Mouse (Mus musculus): ENCODE measurements around the gene Phactr2. TPM values are rescaled to one million over a fixed set of nuclear protein-coding genes. Genes with fewer than 3 reads are reported as not detected.
"Not testable (repeated sequence)": the region's sequence is repeated elsewhere in the genome, so short reads cannot be mapped to it uniquely, and the experiment has no call there.

Gene Phactr2
- polyA plus RNA-seq, 1 experiment from 2014 or later, result 17.5 TPM

- Histone ChIP-seq H3K4me3 (replicated peaks) (no peak overlapping the region; the same call in 1 of the 2 replicates), H3K4me2 (replicated peaks) (peak overlapping the region; percentile 98)
- 40% methylated on average over 7 of the region's 7 CpGs for WGBS
Observed at GRCm38 (mm10) chr10:13475121-13475520, 909 bp upstream of the Phactr2 start.

DNA sequence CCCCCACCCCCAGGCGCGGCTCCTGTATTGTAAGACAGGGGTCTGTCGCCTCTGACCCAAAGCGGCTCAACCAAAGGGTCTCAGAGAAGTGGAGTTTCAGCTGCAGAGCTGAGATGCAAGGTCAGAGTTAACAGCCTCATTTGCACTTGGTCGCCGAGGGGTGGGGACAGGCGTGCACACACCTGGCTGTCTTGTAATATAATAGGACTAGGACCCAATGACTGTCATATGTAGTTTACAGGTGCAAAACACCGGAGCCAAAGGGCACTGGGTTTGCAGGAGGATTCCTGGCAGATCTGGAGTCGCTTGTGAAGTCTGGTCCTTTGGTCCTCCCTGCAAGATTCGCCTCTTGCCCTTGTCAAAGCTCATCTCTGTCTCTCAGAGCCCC is 350 bp upstream of the Phactr2 start:
- peak overlapping the region; percentile 98 for H3K4me2 ChIP-seq (replicated peaks)
- H3K27ac ChIP-seq, result peak overlapping the region; percentile 74
- 4% methylated on average over 10 of the region's 10 CpGs for WGBS
- peak overlapping the region; percentile 76 for H3K9ac ChIP-seq
- ATAC-seq, result peak; percentile 83
- no peaks in the 10 kb centered on the region for H3K36me3 ChIP-seq
- no peaks in the 10 kb centered on the region for H3K9me3 ChIP-seq
- H3K4me1 ChIP-seq (replicated peaks), result peaks cover 15% of the 10 kb centered on the region; the same call in 1 of the 2 replicates
- peak overlapping the region; percentile 73 for H3K4me3 ChIP-seq (replicated peaks)
- no peaks in the 10 kb centered on the region for H3K27me3 ChIP-seq (replicated peaks)

More at GRCm38 (mm10) chr10:13475121-13475520, 909 bp upstream of the Phactr2 start:
- no peak for ATAC-seq
- Histone ChIP-seq H3K27ac (no peak overlapping the region), H3K9ac (no peak overlapping the region), H3K4me1 (replicated peaks) (peaks cover 15% of the 10 kb centered on the region; the same call in 1 of the 2 replicates), H3K9me3 (no peaks in the 10 kb centered on the region), H3K27me3 (replicated peaks) (no peaks in the 10 kb centered on the region), H3K36me3 (no peaks in the 10 kb centered on the region)

DNA sequence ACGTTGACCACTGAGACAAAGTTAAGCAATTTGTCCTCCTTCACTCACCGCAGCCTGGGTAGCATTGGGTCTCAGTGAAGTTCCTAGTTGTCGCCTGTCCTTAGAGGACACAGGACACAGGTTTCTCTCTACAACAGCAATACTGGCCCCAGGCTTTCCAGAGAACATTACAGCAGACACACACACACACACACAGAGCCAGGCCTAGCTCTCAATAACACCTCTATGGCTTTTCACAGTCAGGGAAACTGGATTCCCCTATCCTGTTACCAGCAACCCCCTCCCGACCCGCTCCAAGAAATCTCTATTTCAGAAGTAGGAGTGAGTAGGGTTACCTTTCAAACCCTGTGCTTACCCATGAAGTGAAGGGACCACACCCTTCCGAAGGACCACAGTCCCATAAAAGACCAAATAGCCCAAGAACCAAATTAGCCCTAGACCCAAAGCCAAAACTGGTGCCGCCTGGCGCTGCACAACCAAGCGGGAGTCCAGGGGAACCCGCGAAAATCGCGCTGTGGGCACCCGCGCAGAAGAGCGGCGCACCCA is 852 bp downstream of the Phactr2 start:
- no peaks in the 10 kb centered on the region for H3K36me3 ChIP-seq
- no peak overlapping the region for H3K27ac ChIP-seq
- H3K4me1 ChIP-seq (replicated peaks), result peaks cover 15% of the 10 kb centered on the region; the same call in 1 of the 2 replicates
- H3K4me3 ChIP-seq (replicated peaks), result peak overlapping the region; percentile 73
- whole genome bisulfite sequencing, result 14% methylated on average over 17 of the region's 17 CpGs
- H3K4me2 ChIP-seq (replicated peaks), result peak overlapping the region; percentile 98
- peak overlapping the region; percentile 76 for H3K9ac ChIP-seq
- ATAC-seq, result peak; percentile 1; the same call in 1 of the 2 replicates
- no peaks in the 10 kb centered on the region for H3K9me3 ChIP-seq
- no peaks in the 10 kb centered on the region for H3K27me3 ChIP-seq (replicated peaks)

DNA sequence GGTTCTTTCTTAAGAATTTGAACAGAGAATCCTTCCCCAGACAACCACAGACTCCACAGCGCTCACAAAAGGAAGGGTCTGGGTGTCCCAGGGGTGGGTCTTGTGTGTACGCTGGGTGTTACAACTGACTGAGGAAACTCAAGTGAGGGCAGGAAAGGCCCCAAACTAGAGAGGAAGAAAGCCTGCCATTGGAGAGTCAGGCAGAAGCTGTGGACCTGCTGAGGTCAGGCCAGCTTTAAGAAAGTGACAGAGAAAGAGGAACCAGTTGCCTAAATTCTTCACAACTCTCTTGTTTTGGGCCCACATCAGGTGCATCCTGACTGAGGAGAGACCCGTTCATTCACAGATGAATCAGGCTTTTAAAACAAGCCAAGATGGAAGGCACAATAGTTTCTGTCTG is 4.0 kb downstream of the Phactr2 start:
- WGBS, result 93% methylated on average over 3 of the region's 3 CpGs
- H3K4me2 ChIP-seq (replicated peaks), result no peak overlapping the region
- no peak for ATAC-seq

DNA sequence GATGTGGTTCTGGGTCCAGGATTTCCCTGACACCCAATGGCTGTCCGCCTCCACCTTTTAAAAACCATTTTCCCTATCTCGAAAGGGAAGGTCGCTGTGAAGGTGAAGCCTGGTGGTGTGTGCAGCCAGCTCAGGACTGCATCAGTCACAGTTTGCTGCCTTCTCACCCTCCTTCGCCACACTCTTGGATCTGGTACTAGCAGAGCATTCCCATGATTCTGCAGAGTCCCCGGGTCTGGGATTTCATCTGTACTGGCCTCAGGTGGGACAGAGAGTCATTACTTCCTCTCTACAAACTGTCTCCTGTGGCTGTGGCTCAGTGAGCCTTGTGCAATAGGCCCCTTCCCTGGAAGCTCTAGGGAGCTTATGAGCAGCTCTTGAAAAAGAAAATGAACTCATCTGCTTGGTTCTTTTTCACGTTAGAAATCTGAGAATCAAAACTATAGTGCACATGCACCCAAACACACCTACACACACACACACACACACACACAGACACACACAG is 6.1 kb downstream of the Phactr2 start:
- H3K4me1 ChIP-seq (replicated peaks); H3K27ac ChIP-seq; H3K4me3 ChIP-seq (replicated peaks); H3K36me3 ChIP-seq; H3K27me3 ChIP-seq (replicated peaks); ATAC-seq; H3K9ac ChIP-seq; H3K4me2 ChIP-seq (replicated peaks); H3K9me3 ChIP-seq: not testable (repeated sequence)
- 74% methylated on average over 6 of the region's 6 CpGs for WGBS

More for the DNA sequence above, 4.0 kb downstream of the Phactr2 start:
- Histone ChIP-seq H3K4me3 (replicated peaks) (no peak overlapping the region), H3K27me3 (replicated peaks) (no peaks in the 10 kb centered on the region), H3K9ac (no peak overlapping the region), H3K4me1 (replicated peaks) (peaks cover 15% of the 10 kb centered on the region; the same call in 1 of the 2 replicates), H3K27ac (no peak overlapping the region), H3K36me3 (no peaks in the 10 kb centered on the region), H3K9me3 (no peaks in the 10 kb centered on the region)

GRCm38 (mm10) chr10:13466925-13467324 is 7.3 kb downstream of the Phactr2 start:
- no peaks in the 10 kb centered on the region for H3K36me3 ChIP-seq
- no peak overlapping the region for H3K9ac ChIP-seq

DNA sequence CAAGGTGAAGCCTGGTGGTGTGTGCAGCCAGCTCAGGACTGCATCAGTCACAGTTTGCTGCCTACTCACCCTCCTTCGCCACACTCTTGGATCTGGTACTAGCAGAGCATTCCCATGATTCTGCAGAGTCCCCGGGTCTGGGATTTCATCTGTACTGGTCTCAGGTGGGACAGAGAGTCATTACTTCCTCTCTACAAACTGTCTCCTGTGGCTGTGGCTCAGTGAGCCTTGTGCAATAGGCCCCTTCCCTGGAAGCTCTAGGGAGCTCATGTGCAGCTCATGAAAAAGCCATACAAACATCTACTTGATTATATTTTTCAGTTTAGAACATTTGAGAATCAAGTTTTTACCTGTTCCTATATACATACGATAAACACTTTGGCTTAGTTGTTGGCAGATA is 9.9 kb downstream of the Phactr2 start:
- H3K27me3 ChIP-seq (replicated peaks); H3K9ac ChIP-seq; H3K27ac ChIP-seq; H3K4me2 ChIP-seq (replicated peaks); H3K9me3 ChIP-seq; ATAC-seq; H3K4me3 ChIP-seq (replicated peaks); H3K4me1 ChIP-seq (replicated peaks); H3K36me3 ChIP-seq: not testable (repeated sequence)
- 85% methylated on average over 3 of the region's 3 CpGs for WGBS

More at GRCm38 (mm10) chr10:13466925-13467324, 7.3 kb downstream of the Phactr2 start:
- peak; percentile 84 for ATAC-seq
- H3K4me2 ChIP-seq (replicated peaks), result no peak overlapping the region
- H3K4me3 ChIP-seq (replicated peaks), result no peak overlapping the region
- H3K27ac ChIP-seq, result no peak overlapping the region
- no peaks in the 10 kb centered on the region for H3K9me3 ChIP-seq
- 57% methylated on average over 5 of the region's 5 CpGs for WGBS
- no peaks in the 10 kb centered on the region for H3K4me1 ChIP-seq (replicated peaks)
- no peaks in the 10 kb centered on the region for H3K27me3 ChIP-seq (replicated peaks)

DNA sequence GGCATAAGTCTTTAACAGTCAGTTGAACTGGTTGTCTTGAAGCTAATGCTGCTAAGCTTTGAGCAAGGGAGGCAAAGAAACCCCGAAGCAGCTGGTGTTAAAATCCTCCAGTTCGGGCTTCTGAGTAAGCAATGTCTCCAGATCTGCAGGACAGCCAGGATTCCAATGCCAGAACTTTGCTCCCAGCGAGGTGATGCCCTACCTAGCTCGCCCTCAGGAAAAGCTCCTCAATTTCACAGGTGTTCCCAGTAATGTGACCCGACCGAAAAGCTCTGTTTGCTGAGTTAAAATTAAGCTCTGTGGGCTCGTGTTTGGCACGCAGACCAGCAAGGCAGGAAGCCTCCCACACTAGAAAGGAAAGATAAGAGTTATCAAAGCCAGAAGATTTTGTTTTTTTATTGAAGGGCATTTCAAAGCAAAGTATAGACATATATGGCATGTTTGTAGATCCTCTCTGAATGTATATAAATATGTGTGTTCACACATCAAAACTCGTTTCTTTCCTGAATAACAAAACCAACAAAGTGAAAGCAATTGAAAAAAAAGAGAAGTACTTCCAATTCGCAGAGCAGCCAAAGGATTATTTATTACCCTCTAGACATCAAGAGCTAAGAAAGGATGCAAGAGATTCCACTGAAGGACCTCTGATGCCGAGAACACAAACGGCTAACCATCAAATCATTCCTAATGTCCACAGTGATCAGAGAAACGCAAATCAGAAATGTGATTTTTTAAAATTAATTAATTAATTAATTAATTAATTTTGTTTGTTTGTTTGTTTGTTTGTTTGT is 20.8 kb downstream of the Phactr2 start:
- Histone ChIP-seq H3K4me1 (replicated peaks) (peaks cover 2% of the 10 kb centered on the region; the same call in 1 of the 2 replicates), H3K27me3 (replicated peaks) (no peaks in the 10 kb centered on the region), H3K27ac (no peak overlapping the region), H3K9me3 (no peaks in the 10 kb centered on the region), H3K4me2 (replicated peaks) (no peak overlapping the region), H3K36me3 (no peaks in the 10 kb centered on the region), H3K4me3 (replicated peaks) (no peak overlapping the region), H3K9ac (no peak overlapping the region)
- ATAC-seq, result no peak
- WGBS, result 51% methylated on average over 13 of the region's 13 CpGs

GRCm38 (mm10) chr10:13451640-13452039 is 22.6 kb downstream of the Phactr2 start:
- Histone ChIP-seq H3K9ac (no peak overlapping the region), H3K4me2 (replicated peaks) (no peak overlapping the region), H3K9me3 (no peaks in the 10 kb centered on the region), H3K4me3 (replicated peaks) (no peak overlapping the region), H3K27me3 (replicated peaks) (no peaks in the 10 kb centered on the region), H3K36me3 (no peaks in the 10 kb centered on the region), H3K4me1 (replicated peaks) (peaks cover 10% of the 10 kb centered on the region), H3K27ac (no peak overlapping the region)
- 80% methylated on average over 6 of the region's 6 CpGs for WGBS
- no peak for ATAC-seq

DNA sequence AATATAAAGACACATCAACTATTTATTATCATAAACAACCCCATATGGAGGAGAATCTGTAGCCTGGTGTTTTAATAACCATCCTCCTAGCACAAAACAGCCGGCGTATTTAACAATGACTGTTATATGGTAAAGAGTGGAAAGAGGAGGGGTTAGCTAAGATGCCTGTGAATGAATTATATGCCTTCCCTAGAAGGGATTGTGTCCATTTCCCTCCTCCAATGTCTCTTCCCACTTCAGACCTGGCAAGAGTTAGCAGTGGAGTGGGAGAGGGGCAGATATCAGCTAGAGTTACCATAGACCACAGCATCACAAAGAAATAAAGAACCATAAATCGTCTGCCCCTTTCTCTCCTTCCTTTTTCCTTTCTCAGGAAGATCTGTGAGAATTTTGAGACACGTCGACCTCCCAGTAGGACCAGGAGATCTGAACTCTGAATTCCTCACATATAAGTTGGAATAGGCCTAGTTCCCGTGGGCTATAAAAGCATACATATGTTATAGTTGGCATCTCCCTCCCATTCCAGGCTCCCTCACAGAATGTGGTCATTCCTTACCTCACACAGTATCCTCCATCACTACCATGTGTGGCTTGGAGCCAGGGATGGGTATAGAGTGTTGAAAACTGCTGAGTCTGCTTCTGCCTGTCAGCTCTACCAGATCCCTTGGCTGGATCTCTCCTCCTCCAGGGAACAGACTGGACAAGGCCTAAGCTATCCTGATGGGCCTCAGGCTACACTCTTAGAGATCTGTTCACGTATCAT is 25.7 kb downstream of the Phactr2 start:
- H3K4me3 ChIP-seq (replicated peaks), result no peak overlapping the region
- no peak overlapping the region for H3K4me2 ChIP-seq (replicated peaks)
- peak; percentile 65 for ATAC-seq
- WGBS, result 56% methylated on average over 7 of the region's 7 CpGs
- no peaks in the 10 kb centered on the region for H3K9me3 ChIP-seq
- no peak overlapping the region for H3K27ac ChIP-seq
- H3K27me3 ChIP-seq (replicated peaks), result no peaks in the 10 kb centered on the region
- H3K4me1 ChIP-seq (replicated peaks), result peaks cover 10% of the 10 kb centered on the region
- H3K9ac ChIP-seq, result no peak overlapping the region
- no peaks in the 10 kb centered on the region for H3K36me3 ChIP-seq

DNA sequence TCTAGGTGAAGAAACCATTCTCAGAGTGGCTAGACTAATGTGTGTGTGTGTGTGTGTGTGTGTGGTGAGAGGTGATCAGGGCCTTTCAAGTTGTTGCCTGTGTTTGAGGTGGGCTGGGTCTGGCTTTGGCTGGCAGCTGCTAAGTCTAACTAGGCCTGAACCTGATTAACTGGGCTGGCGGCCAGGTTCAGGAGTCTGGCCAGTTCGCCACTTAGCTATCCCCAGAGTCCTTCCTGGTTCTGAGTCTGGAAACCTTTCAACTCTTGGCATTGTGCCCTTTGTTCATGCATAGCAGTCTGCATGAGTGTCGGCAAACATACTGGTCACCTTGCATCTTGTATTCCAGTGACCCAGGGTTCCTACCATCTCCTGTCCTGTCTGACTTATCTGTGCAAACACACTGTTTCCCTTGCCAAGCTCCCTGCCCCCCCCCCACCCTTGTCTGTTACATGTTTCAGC is 27.4 kb downstream of the Phactr2 start:
- Histone ChIP-seq H3K36me3 (no peaks in the 10 kb centered on the region), H3K4me2 (replicated peaks) (no peak overlapping the region), H3K4me1 (replicated peaks) (peaks cover 10% of the 10 kb centered on the region), H3K27me3 (replicated peaks) (no peaks in the 10 kb centered on the region), H3K4me3 (replicated peaks) (no peak overlapping the region), H3K9me3 (no peaks in the 10 kb centered on the region), H3K9ac (no peak overlapping the region), H3K27ac (no peak overlapping the region; the same call in 1 of the 2 replicates)
- 36% methylated on average over 3 of the region's 3 CpGs for WGBS
- peak; percentile 63 for ATAC-seq

- Histone ChIP-seq H3K9me3 (no peaks in the 10 kb centered on the region), H3K9ac (no peak overlapping the region), H3K4me1 (replicated peaks) (peaks cover 10% of the 10 kb centered on the region), H3K4me2 (replicated peaks) (no peak overlapping the region), H3K36me3 (no peaks in the 10 kb centered on the region), H3K4me3 (replicated peaks) (no peak overlapping the region), H3K27me3 (replicated peaks) (no peaks in the 10 kb centered on the region), H3K27ac (no peak overlapping the region)
- no peak for ATAC-seq
- whole genome bisulfite sequencing, result 83% methylated on average over 5 of the region's 5 CpGs
Observed at GRCm38 (mm10) chr10:13444257-13444656, 30.0 kb downstream of the Phactr2 start.

All from intestine, embryonic 15.5 days (tissue).